ENCODE assay signal across 11 mouse cellular contexts in the genomic region with DNA sequence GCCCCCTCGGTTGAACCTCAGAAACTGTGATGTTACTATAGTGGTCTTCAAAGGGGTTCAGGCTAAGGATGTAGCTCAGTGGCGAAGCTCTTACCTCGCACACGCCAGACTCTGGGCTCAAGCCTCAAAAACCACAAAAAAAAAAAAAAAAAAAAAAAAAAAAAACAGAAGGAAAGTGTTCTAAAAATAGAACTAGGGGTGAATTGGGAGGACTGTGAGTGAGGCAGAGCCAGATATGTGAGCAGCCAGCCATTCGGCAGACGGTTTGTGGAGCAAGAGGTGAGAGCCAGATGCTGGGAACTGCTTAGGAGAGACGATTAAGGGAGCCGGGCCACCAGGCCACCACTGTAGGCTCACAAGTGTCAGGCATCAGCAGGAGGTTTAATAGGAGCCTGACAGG.
DNase-seq lines count a peak whose midpoint lies in the region; ATAC-seq and TF ChIP-seq lines count a peak whose summit lies in the region.
"Had no signal": no experiment of that assay in that cellular context is flagged by ENCODE, and none has a peak within 500 bp of the region (broad histone marks: within the 10 kb centered on the region; RNA-seq: fewer than 3 reads in every experiment).

No protein-coding gene starts in this region.

- H3K9me3 ChIP-seq in lung, postnatal 0 days (ENCODE audit: low read length), result no peaks in the 10 kb centered on the region
- peaks cover 8% of the 10 kb centered on the region; the same call in 1 of the 2 replicates for H3K9me3 ChIP-seq in megakaryocyte, embryonic 14.5 days

- no peak for TF ChIP-seq POLR2A in lung, adult 2 months (IDR thresholded peaks at IDR 0.05; ENCODE audit: borderline replicate concordance, extremely low read depth, low read depth, low read length)

- 0 out of 2 replicates have a peak overlapping the region, but pooled peaks have one; percentile 8 for H3K4me2 ChIP-seq in lung, postnatal 0 days (replicated peaks; ENCODE audit: low read depth, low read length)

- no peak overlapping the region for H3K4me3 ChIP-seq in lung, postnatal 0 days (ENCODE audit: low read depth, low read length)
- no peak overlapping the region for H3K4me3 ChIP-seq in lung, adult 2 months (replicated peaks; ENCODE audit: extremely low read depth, low read depth, low read length)
- peak overlapping the region; percentile 44 for H3K4me3 ChIP-seq in megakaryocyte, embryonic 14.5 days (replicated peaks)

- intact Hi-C loops in heart, postnatal 25 days (cut with DNase I), result loop anchor here (1.0 to 5.0 kb wide), 3 partner anchors 46 to 140 kb away; no protein-coding TSS in a partner anchor

- 0 out of 2 replicates have a peak overlapping the region, but pooled peaks have one; percentile 6 for H3K9ac ChIP-seq in lung, postnatal 0 days (replicated peaks; ENCODE audit: low read depth)

- peak overlapping the region; percentile 87 for H3K27ac ChIP-seq in lung, postnatal 0 days (ENCODE audit: low read length)
- H3K27ac ChIP-seq: hindbrain, postnatal 0 days had no signal

- peaks cover 40% of the 10 kb centered on the region for H3K4me1 ChIP-seq in lung, postnatal 0 days (ENCODE audit: insufficient read depth, low read depth, low read length)
- H3K4me1 ChIP-seq in lung, adult 2 months (ENCODE audit: control insufficient read depth, insufficient read depth, low read length), result peaks cover 29% of the 10 kb centered on the region
- H3K4me1 ChIP-seq in megakaryocyte, embryonic 14.5 days, result peaks cover 55% of the 10 kb centered on the region

- peaks cover 3% of the 10 kb centered on the region; the same call in 1 of the 2 replicates for H3K36me3 ChIP-seq in lung, postnatal 0 days (ENCODE audit: insufficient read depth, low read length)
- no peaks in the 10 kb centered on the region for H3K36me3 ChIP-seq in megakaryocyte, embryonic 14.5 days (replicated peaks; ENCODE audit: low read length)

- ATAC-seq in lung, postnatal 0 days, result peak; percentile 16; the same call in 1 of the 2 replicates
- ATAC-seq: CD4-positive, CD25-positive, alpha-beta regulatory T cell, adult 4 months had no signal

- no peak for TF ChIP-seq EP300 in lung, postnatal 0 days (IDR thresholded peaks at IDR 0.05)

- no peaks in the 10 kb centered on the region for H3K27me3 ChIP-seq in lung, postnatal 0 days (replicated peaks; ENCODE audit: insufficient read depth, low read length)
- peaks cover 82% of the 10 kb centered on the region for H3K27me3 ChIP-seq in megakaryocyte, embryonic 14.5 days (replicated peaks)

- WGBS in lung, postnatal 0 days, result 14% methylated on average over 8 of the region's 8 CpGs
- WGBS in lung, adult 2 months, result 27% methylated on average over 8 of the region's 8 CpGs

- TF ChIP-seq CTCF in lung, postnatal 0 days (IDR thresholded peaks at IDR 0.05), result peak; percentile 16; the same call in 1 of the 2 replicates
- TF ChIP-seq CTCF in lung, adult 2 months (IDR thresholded peaks at IDR 0.05; ENCODE audit: insufficient read depth, low read length), result no peak

- DNase-seq in heart, adult 11 months, result peak; percentile 96
- DNase-seq in heart, postnatal 25 days (ENCODE audit: low spot score), result no peak
- peak; percentile 81 for DNase-seq in lung, postnatal 0 days (ENCODE audit: low spot score)
- DNase-seq in lung, adult 2 months, result no peak
- peak; percentile 84 for DNase-seq in fibroblast of lung, adult 2 months (ENCODE audit: low read depth)
- DNase-seq in right cerebral cortex, adult 2 months (ENCODE audit: low spot score in 2 of 2), result no peak
- no peak for DNase-seq in embryo, embryonic 9.5 days (ENCODE audit: extremely low spot score)
- DNase-seq: adrenal gland, adult 8-10 months had no signal

Comparison
In these comparisons a context has a peak if more than half of its experiments do, and no peak if none do; other contexts are left out.
1. DNase-seq: peak in heart, adult 11 months (single experiment), lung, postnatal 0 days (single experiment) and fibroblast of lung, adult 2 months (single experiment); none in heart, postnatal 25 days (single experiment), lung, adult 2 months (single experiment), right cerebral cortex, adult 2 months (0 of 2) and embryo, embryonic 9.5 days (single experiment).